Mouse (Mus musculus) G1E (cell line): Measurements from ENCODE around the gene Atf6.

ENCODE experiments used
- CTCF ChIP-seq: IDR thresholded peaks from 2 replicates; pipeline ENCODE4 v1.5.1; 2012; ENCODE audit warnings: low read depth, low read length, inconsistent platforms, mixed read lengths
- GATA1 ChIP-seq: IDR thresholded peaks from 2 replicates; pipeline ENCODE4 v1.6.1; 2012; ENCODE audit warnings: borderline replicate concordance, low read length, inconsistent platforms, mixed read lengths

- TF ChIP-seq CTCF (no peak), GATA1 (no peak)
Measured at GRCm38 (mm10) chr1:170698771-170699170, 168.8 kb downstream of the Atf6 start.
